Mouse (Mus musculus): ENCODE data around the gene C530008M17Rik. TPM values are rescaled to one million over a fixed set of nuclear protein-coding genes. Genes with fewer than 3 reads are reported as not detected.

C530008M17Rik gene
- polyA plus RNA-seq, 1 experiment from 2014 or later: 21.2 TPM

DNA sequence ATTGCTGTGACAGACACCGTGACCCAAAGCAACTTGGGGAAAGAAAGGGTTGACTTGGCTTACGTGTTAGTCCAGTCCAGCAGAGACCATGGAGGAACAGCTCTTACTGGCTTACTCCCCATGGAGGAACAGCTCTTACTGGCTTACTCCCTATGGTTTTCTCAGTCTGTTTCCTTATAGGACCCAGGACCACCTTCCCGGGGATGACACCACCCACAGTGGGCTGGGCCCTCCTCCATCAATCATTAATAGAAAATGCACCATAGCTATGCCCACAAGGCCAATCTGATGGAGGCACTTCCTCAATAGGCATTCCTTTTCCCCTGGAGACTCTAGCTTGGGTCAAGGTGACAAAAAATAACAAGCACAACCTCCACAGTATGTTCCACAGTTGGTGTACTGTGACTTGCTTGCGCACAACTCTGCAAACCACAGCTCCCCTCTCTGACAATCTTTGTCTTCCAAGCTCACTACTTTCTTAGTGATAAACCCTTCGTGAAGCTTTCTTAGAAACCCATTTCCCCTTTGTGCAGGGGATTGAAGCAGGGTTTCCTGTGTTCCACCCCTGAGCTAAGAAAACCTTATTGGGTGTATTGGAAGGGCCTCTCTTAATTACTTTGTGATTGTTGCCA, 17.8 kb downstream of the C530008M17Rik start:
- Histone ChIP-seq H3K9ac (ENCODE audit: low read depth, low read length) (no peak overlapping the region), H3K27ac (ENCODE audit: low read depth, low read length) (no peak overlapping the region), H3K27me3 (ENCODE audit: control insufficient read depth, insufficient read depth, low read length) (no peaks in the 10 kb centered on the region), H3K4me2 (replicated peaks; ENCODE audit: low read depth, low read length) (no peak overlapping the region), H3K4me1 (ENCODE audit: control insufficient read depth, insufficient read depth, low read length) (no peaks in the 10 kb centered on the region), H3K9me3 (ENCODE audit: control insufficient read depth, low read length) (peaks cover 3% of the 10 kb centered on the region; the same call in 1 of the 2 replicates), H3K4me3 (ENCODE audit: low read length) (no peak overlapping the region), H3K36me3 (ENCODE audit: control insufficient read depth, insufficient read depth, low read length) (no peaks in the 10 kb centered on the region)
- ATAC-seq (ENCODE audit: low FRiP score, low TSS enrichment): no peak
- WGBS: 96% methylated on average over 5 of the region's 5 CpGs

- 59% methylated on average over 4 of the region's 4 CpGs for WGBS
- Histone ChIP-seq H3K4me1 (ENCODE audit: control insufficient read depth, insufficient read depth, low read length) (no peaks in the 10 kb centered on the region), H3K27me3 (ENCODE audit: control insufficient read depth, insufficient read depth, low read length) (no peaks in the 10 kb centered on the region), H3K9me3 (ENCODE audit: control insufficient read depth, low read length) (peaks cover 3% of the 10 kb centered on the region; the same call in 1 of the 2 replicates), H3K4me3 (ENCODE audit: low read length) (no peak overlapping the region), H3K4me2 (replicated peaks; ENCODE audit: low read depth, low read length) (no peak overlapping the region), H3K36me3 (ENCODE audit: control insufficient read depth, insufficient read depth, low read length) (no peaks in the 10 kb centered on the region), H3K9ac (ENCODE audit: low read depth, low read length) (no peak overlapping the region), H3K27ac (ENCODE audit: low read depth, low read length) (no peak overlapping the region)
- ATAC-seq (ENCODE audit: low FRiP score, low TSS enrichment): no peak
These were observed 19.1 kb downstream of the C530008M17Rik start for GRCm38 (mm10) chr5:76675369-76675768.

- Histone ChIP-seq H3K36me3 (ENCODE audit: control insufficient read depth, insufficient read depth, low read length) (no peaks in the 10 kb centered on the region), H3K4me2 (replicated peaks; ENCODE audit: low read depth, low read length) (no peak overlapping the region), H3K9ac (ENCODE audit: low read depth, low read length) (no peak overlapping the region), H3K4me3 (ENCODE audit: low read length) (no peak overlapping the region), H3K27ac (ENCODE audit: low read depth, low read length) (no peak overlapping the region), H3K9me3 (ENCODE audit: control insufficient read depth, low read length) (no peaks in the 10 kb centered on the region), H3K4me1 (ENCODE audit: control insufficient read depth, insufficient read depth, low read length) (no peaks in the 10 kb centered on the region), H3K27me3 (ENCODE audit: control insufficient read depth, insufficient read depth, low read length) (no peaks in the 10 kb centered on the region)
- ATAC-seq (ENCODE audit: low FRiP score, low TSS enrichment): no peak
- WGBS: 100% methylated on average over 1 of the region's 3 CpGs
These were observed 24.6 kb downstream of the C530008M17Rik start for GRCm38 (mm10) chr5:76680959-76681358.

GRCm38 (mm10) chr5:76681895-76682656, 25.8 kb downstream of the C530008M17Rik start:
- H3K27me3 ChIP-seq (ENCODE audit: control insufficient read depth, insufficient read depth, low read length): no peaks in the 10 kb centered on the region
- WGBS: 52% methylated on average over 4 of the region's 4 CpGs

DNA sequence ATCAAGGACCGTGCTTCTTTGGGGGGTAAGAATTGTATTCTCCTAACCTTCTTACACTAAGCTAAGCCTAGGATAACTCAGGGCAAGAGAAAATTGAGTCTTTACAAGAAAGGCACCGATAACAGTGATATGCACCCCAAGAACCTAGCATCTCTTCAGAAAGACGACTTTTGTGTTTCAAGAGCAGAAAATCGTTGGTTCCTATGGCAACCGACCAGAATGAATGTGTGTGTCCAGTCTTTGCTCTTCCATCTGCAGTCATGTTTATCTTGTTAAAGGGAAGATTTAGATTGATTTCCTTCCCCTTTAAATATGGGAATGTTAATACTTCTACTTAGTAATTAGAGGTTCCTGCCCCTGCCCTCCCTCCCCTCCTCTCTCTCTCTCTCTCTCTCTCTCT, 27.1 kb downstream of the C530008M17Rik start:
- Histone ChIP-seq H3K27ac (ENCODE audit: low read depth, low read length) (no peak overlapping the region), H3K4me2 (replicated peaks; ENCODE audit: low read depth, low read length) (no peak overlapping the region), H3K4me3 (ENCODE audit: low read length) (no peak overlapping the region), H3K9ac (ENCODE audit: low read depth, low read length) (no peak overlapping the region), H3K4me1 (ENCODE audit: control insufficient read depth, insufficient read depth, low read length) (no peaks in the 10 kb centered on the region), H3K27me3 (ENCODE audit: control insufficient read depth, insufficient read depth, low read length) (no peaks in the 10 kb centered on the region), H3K36me3 (ENCODE audit: control insufficient read depth, insufficient read depth, low read length) (no peaks in the 10 kb centered on the region), H3K9me3 (ENCODE audit: control insufficient read depth, low read length) (no peaks in the 10 kb centered on the region)
- 76% methylated on average over 5 of the region's 5 CpGs for WGBS
- no peak for ATAC-seq (ENCODE audit: low FRiP score, low TSS enrichment)

More at GRCm38 (mm10) chr5:76681895-76682656, 25.8 kb downstream of the C530008M17Rik start:
- Histone ChIP-seq H3K36me3 (ENCODE audit: control insufficient read depth, insufficient read depth, low read length) (no peaks in the 10 kb centered on the region), H3K4me1 (ENCODE audit: control insufficient read depth, insufficient read depth, low read length) (no peaks in the 10 kb centered on the region), H3K9me3 (ENCODE audit: control insufficient read depth, low read length) (no peaks in the 10 kb centered on the region), H3K4me3 (ENCODE audit: low read length) (no peak overlapping the region), H3K4me2 (replicated peaks; ENCODE audit: low read depth, low read length) (no peak overlapping the region), H3K9ac (ENCODE audit: low read depth, low read length) (no peak overlapping the region), H3K27ac (ENCODE audit: low read depth, low read length) (no peak overlapping the region)
- no peak for ATAC-seq (ENCODE audit: low FRiP score, low TSS enrichment)

- Histone ChIP-seq H3K4me2 (replicated peaks; ENCODE audit: low read depth, low read length) (no peak overlapping the region), H3K4me3 (ENCODE audit: low read length) (no peak overlapping the region), H3K9me3 (ENCODE audit: control insufficient read depth, low read length) (no peaks in the 10 kb centered on the region), H3K9ac (ENCODE audit: low read depth, low read length) (no peak overlapping the region), H3K36me3 (ENCODE audit: control insufficient read depth, insufficient read depth, low read length) (no peaks in the 10 kb centered on the region), H3K27ac (ENCODE audit: low read depth, low read length) (no peak overlapping the region), H3K4me1 (ENCODE audit: control insufficient read depth, insufficient read depth, low read length) (0 out of 2 replicates have a peak, but pooled peaks cover 2% of the 10 kb centered on the region), H3K27me3 (ENCODE audit: control insufficient read depth, insufficient read depth, low read length) (no peaks in the 10 kb centered on the region)
- no peak for ATAC-seq (ENCODE audit: low FRiP score, low TSS enrichment)
- WGBS: 84% methylated on average over 15 of the region's 15 CpGs
These were observed 28.6 kb downstream of the C530008M17Rik start for GRCm38 (mm10) chr5:76684658-76685605.

DNA sequence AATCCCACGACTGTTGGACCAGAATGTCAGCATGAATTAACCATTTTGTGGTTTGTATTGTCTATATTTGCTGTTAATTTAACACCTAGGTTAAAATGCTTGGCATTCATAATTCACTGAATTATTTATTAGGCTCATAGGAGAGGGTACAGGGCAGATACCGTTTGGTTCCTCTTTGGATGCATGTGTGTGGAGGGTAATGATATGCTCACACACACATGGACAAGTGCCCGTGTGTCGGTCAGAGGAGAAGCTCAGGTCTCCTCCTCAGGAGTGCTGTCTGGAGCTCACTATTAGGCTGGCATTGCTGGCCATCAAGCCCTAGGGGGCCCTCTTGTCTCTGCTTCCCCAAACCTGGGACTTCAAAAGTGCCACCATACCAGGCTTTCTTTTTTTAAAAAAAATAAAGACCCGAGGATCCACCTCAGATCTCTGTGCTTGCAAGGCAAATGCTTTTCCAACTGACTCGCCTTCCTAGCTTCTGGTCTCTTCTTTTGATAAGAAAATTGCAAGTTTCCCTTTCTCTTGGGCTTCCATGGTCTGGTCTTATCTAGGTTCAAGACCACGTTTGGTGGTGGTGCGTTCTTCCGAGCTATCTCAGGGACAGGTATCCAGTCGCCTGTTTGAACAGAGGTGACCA, 31.8 kb downstream of the C530008M17Rik start:
- 0 out of 2 replicates have a peak, but pooled peaks cover 3% of the 10 kb centered on the region for H3K4me1 ChIP-seq (ENCODE audit: control insufficient read depth, insufficient read depth, low read length)
- no peak overlapping the region for H3K4me2 ChIP-seq (replicated peaks; ENCODE audit: low read depth, low read length)
- H3K27ac ChIP-seq (ENCODE audit: low read depth, low read length): no peak overlapping the region
- 90% methylated on average over 10 of the region's 10 CpGs for WGBS
- H3K27me3 ChIP-seq (ENCODE audit: control insufficient read depth, insufficient read depth, low read length): no peaks in the 10 kb centered on the region
- H3K36me3 ChIP-seq (ENCODE audit: control insufficient read depth, insufficient read depth, low read length): no peaks in the 10 kb centered on the region
- no peaks in the 10 kb centered on the region for H3K9me3 ChIP-seq (ENCODE audit: control insufficient read depth, low read length)
- no peak overlapping the region for H3K9ac ChIP-seq (ENCODE audit: low read depth, low read length)
- no peak overlapping the region for H3K4me3 ChIP-seq (ENCODE audit: low read length)
- no peak for ATAC-seq (ENCODE audit: low FRiP score, low TSS enrichment)

DNA sequence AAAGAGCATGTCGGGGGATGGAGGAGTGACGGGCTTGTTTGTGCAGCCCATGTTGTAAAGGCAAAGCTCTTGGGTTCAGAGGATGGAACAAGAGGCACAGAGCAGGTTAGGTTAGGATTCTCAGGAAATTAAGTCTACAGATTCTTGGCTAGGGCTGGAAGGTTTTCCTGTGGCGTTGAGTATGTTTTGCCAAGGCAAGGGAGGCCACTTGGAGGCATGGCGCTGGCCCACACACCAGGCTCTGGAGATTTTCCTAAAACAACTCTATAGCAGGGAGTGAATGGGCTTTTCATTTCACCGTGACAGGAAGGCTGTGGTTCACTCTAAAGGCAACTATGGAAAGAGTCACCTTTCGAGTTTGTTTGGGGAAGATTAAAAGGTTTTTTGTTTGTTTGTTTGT, 32.3 kb downstream of the C530008M17Rik start:
- Histone ChIP-seq H3K9me3 (ENCODE audit: control insufficient read depth, low read length) (no peaks in the 10 kb centered on the region), H3K4me2 (replicated peaks; ENCODE audit: low read depth, low read length) (no peak overlapping the region), H3K4me1 (ENCODE audit: control insufficient read depth, insufficient read depth, low read length) (0 out of 2 replicates have a peak, but pooled peaks cover 3% of the 10 kb centered on the region), H3K27me3 (ENCODE audit: control insufficient read depth, insufficient read depth, low read length) (no peaks in the 10 kb centered on the region), H3K36me3 (ENCODE audit: control insufficient read depth, insufficient read depth, low read length) (no peaks in the 10 kb centered on the region), H3K9ac (ENCODE audit: low read depth, low read length) (no peak overlapping the region), H3K4me3 (ENCODE audit: low read length) (no peak overlapping the region), H3K27ac (ENCODE audit: low read depth, low read length) (no peak overlapping the region)
- ATAC-seq (ENCODE audit: low FRiP score, low TSS enrichment): no peak
- WGBS: 81% methylated on average over 6 of the region's 6 CpGs

Measured in kidney, embryonic 14.5 days (tissue).